Mouse (Mus musculus): ENCODE data around the gene Pdlim5. TPM values are rescaled to one million over a fixed set of nuclear protein-coding genes. Genes with fewer than 3 reads are reported as not detected.
A peak's percentile ranks its signal among the peaks of the same experiment; 100 is the strongest.

Pdlim5 gene
- polyA plus RNA-seq, 1 experiment from 2014 or later, result 28.9 TPM

DNA sequence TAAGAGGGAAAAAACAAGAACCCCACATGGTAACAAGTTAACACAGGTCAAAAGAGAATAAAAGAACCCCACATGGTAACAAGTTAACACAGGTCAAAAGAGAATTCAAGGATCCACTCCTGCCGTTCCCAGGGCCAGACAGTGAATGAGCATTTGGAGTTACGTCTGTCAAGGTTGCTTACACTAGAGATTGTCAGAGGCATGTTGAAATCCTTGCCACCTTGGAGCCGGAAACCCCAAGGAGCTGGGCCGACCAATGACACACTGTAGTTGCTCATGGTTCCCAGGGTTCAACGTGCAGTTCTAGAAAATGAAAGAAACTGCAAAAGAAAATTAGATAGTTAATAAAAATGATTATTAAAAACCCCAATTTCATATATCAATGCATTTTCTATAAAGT, 4.0 kb downstream of the Pdlim5 start:
- ATAC-seq (ENCODE audit: low FRiP score, low TSS enrichment) (no peak), DNase-seq (ENCODE audit: low spot score) (no peak)
- 62% methylated on average over 5 of the region's 5 CpGs for WGBS
- H3K27me3 ChIP-seq (ENCODE audit: control insufficient read depth, insufficient read depth, low read length), result no peaks in the 10 kb centered on the region
- no peak for TF ChIP-seq CTCF (IDR thresholded peaks at IDR 0.05; ENCODE audit: low read depth)
- TF ChIP-seq EP300 (optimal IDR thresholded peaks at IDR 0.05), result no peak
- no peak overlapping the region for H3K27ac ChIP-seq (replicated peaks)
- H3K9ac ChIP-seq (ENCODE audit: low read length), result no peak overlapping the region
- no peaks in the 10 kb centered on the region for H3K36me3 ChIP-seq (ENCODE audit: control insufficient read depth, insufficient read depth, low read length)
- no peak overlapping the region for H3K4me2 ChIP-seq (replicated peaks; ENCODE audit: low read depth)
- H3K9me3 ChIP-seq (ENCODE audit: control insufficient read depth, low read length), result no peaks in the 10 kb centered on the region
- H3K4me1 ChIP-seq (replicated peaks; ENCODE audit: control insufficient read depth, insufficient read depth), result peaks cover 2% of the 10 kb centered on the region; the same call in 1 of the 2 replicates
- no peak overlapping the region for H3K4me3 ChIP-seq (ENCODE audit: low read depth, low read length)

DNA sequence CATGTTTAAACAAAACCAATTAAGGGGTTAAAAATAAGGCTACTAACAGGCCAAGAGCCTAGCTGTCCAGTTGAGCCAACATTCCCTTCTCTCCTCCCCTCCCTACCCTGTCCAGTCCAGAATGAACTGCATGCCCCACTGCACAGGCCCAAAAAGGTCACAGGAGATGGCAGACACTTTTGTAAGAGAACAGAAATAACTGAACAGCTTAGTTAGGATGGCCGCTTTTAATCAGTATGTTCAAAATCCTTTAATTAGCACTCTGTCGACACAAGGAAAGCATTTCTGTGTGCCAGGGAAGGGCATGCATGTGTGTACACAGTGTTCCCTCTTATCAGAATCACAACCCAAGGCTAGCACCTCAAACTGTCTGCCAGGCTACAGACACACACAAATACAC, 5.2 kb downstream of the Pdlim5 start:
- H3K4me1 ChIP-seq (replicated peaks; ENCODE audit: control insufficient read depth, insufficient read depth), result peaks cover 2% of the 10 kb centered on the region; the same call in 1 of the 2 replicates
- TF ChIP-seq EP300 (optimal IDR thresholded peaks at IDR 0.05), result no peak
- no peak overlapping the region for H3K27ac ChIP-seq (replicated peaks)
- H3K4me2 ChIP-seq (replicated peaks; ENCODE audit: low read depth), result no peak overlapping the region
- 59% methylated on average over 2 of the region's 2 CpGs for WGBS
- ATAC-seq (ENCODE audit: low FRiP score, low TSS enrichment), result no peak
- DNase-seq (ENCODE audit: low spot score), result no peak
- H3K36me3 ChIP-seq (ENCODE audit: control insufficient read depth, insufficient read depth, low read length), result no peaks in the 10 kb centered on the region
- no peaks in the 10 kb centered on the region for H3K9me3 ChIP-seq (ENCODE audit: control insufficient read depth, low read length)
- H3K9ac ChIP-seq (ENCODE audit: low read length), result no peak overlapping the region
- no peak overlapping the region for H3K4me3 ChIP-seq (ENCODE audit: low read depth, low read length)
- no peaks in the 10 kb centered on the region for H3K27me3 ChIP-seq (ENCODE audit: control insufficient read depth, insufficient read depth, low read length)

GRCm38 (mm10) chr3:142388189-142388588, 7.3 kb downstream of the Pdlim5 start:
- Histone ChIP-seq H3K4me3 (ENCODE audit: low read depth, low read length) (no peak overlapping the region), H3K27me3 (ENCODE audit: control insufficient read depth, insufficient read depth, low read length) (no peaks in the 10 kb centered on the region), H3K27ac (replicated peaks) (0 out of 2 replicates have a peak overlapping the region, but pooled peaks have one; percentile 40), H3K9me3 (ENCODE audit: control insufficient read depth, low read length) (no peaks in the 10 kb centered on the region), H3K4me1 (replicated peaks; ENCODE audit: control insufficient read depth, insufficient read depth) (peaks cover 2% of the 10 kb centered on the region; the same call in 1 of the 2 replicates), H3K9ac (ENCODE audit: low read length) (no peak overlapping the region), H3K4me2 (replicated peaks; ENCODE audit: low read depth) (no peak overlapping the region), H3K36me3 (ENCODE audit: control insufficient read depth, insufficient read depth, low read length) (no peaks in the 10 kb centered on the region)
- DNase-seq (ENCODE audit: low spot score) (no peak), ATAC-seq (ENCODE audit: low FRiP score, low TSS enrichment) (no peak)
- WGBS, result 48% methylated on average over 4 of the region's 4 CpGs
- TF ChIP-seq EP300 (optimal IDR thresholded peaks at IDR 0.05) (no peak), CTCF (IDR thresholded peaks at IDR 0.05; ENCODE audit: low read depth) (no peak)

- no peak for DNase-seq (ENCODE audit: low spot score)
- WGBS, result 94% methylated on average over 4 of the region's 4 CpGs
- Histone ChIP-seq H3K9me3 (ENCODE audit: control insufficient read depth, low read length) (no peaks in the 10 kb centered on the region), H3K4me3 (ENCODE audit: low read depth, low read length) (no peak overlapping the region), H3K4me2 (replicated peaks; ENCODE audit: low read depth) (no peak overlapping the region), H3K27ac (replicated peaks) (no peak overlapping the region), H3K9ac (ENCODE audit: low read length) (no peak overlapping the region), H3K4me1 (replicated peaks; ENCODE audit: control insufficient read depth, insufficient read depth) (peaks cover 2% of the 10 kb centered on the region; the same call in 1 of the 2 replicates), H3K27me3 (ENCODE audit: control insufficient read depth, insufficient read depth, low read length) (no peaks in the 10 kb centered on the region), H3K36me3 (ENCODE audit: control insufficient read depth, insufficient read depth, low read length) (no peaks in the 10 kb centered on the region)
- no peak for TF ChIP-seq EP300 (optimal IDR thresholded peaks at IDR 0.05)
- no peak for TF ChIP-seq CTCF (IDR thresholded peaks at IDR 0.05; ENCODE audit: low read depth)
- ATAC-seq (ENCODE audit: low FRiP score, low TSS enrichment), result no peak
Measured at GRCm38 (mm10) chr3:142386505-142386904, 9.0 kb downstream of the Pdlim5 start.

- H3K36me3 ChIP-seq (ENCODE audit: control insufficient read depth, insufficient read depth, low read length), result no peaks in the 10 kb centered on the region
- no peaks in the 10 kb centered on the region for H3K27me3 ChIP-seq (ENCODE audit: control insufficient read depth, insufficient read depth, low read length)
- H3K27ac ChIP-seq (replicated peaks), result no peak overlapping the region
- no peak overlapping the region for H3K4me2 ChIP-seq (replicated peaks; ENCODE audit: low read depth)
- peaks cover 2% of the 10 kb centered on the region; the same call in 1 of the 2 replicates for H3K4me1 ChIP-seq (replicated peaks; ENCODE audit: control insufficient read depth, insufficient read depth)
- no peak overlapping the region for H3K4me3 ChIP-seq (ENCODE audit: low read depth, low read length)
- 65% methylated on average over 2 of the region's 2 CpGs for WGBS
- H3K9ac ChIP-seq (ENCODE audit: low read length), result no peak overlapping the region
- ATAC-seq (ENCODE audit: low FRiP score, low TSS enrichment), result peak; percentile 45; the same call in 1 of the 2 replicates
- TF ChIP-seq CTCF (IDR thresholded peaks at IDR 0.05; ENCODE audit: low read depth), result peak; percentile 26; the same call in 1 of the 2 replicates
- TF ChIP-seq EP300 (optimal IDR thresholded peaks at IDR 0.05), result no peak
- peak; percentile 34 for DNase-seq (ENCODE audit: low spot score)
- H3K9me3 ChIP-seq (ENCODE audit: control insufficient read depth, low read length), result no peaks in the 10 kb centered on the region
Measured at GRCm38 (mm10) chr3:142385690-142386089, 9.8 kb downstream of the Pdlim5 start.

DNA sequence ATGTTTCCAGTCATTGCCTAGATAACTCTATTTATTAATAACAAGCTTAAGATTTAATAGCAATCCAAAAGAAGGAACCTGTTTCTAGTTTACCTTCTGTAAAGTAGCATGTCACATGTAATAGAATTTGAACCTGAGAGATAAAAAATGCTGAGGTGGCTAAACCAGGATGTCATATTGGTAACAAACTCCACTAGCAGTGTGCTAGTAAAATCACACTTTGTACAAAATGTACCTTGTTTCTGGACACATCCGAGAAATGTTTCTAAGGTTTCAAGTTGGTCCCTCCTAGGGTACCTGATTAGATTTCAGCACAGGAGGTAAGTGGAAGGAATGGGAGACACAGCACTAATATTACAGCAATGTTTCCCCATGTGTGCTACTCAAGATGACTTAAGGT, 18.9 kb downstream of the Pdlim5 start:
- WGBS, result 78% methylated on average over 1 of the region's 1 CpGs
- no peak for ATAC-seq (ENCODE audit: low FRiP score, low TSS enrichment)
- no peaks in the 10 kb centered on the region for H3K27me3 ChIP-seq (ENCODE audit: control insufficient read depth, insufficient read depth, low read length)

More for the DNA sequence above, 18.9 kb downstream of the Pdlim5 start:
- Histone ChIP-seq H3K4me1 (replicated peaks; ENCODE audit: control insufficient read depth, insufficient read depth) (no peaks in the 10 kb centered on the region), H3K9ac (ENCODE audit: low read length) (no peak overlapping the region), H3K36me3 (ENCODE audit: control insufficient read depth, insufficient read depth, low read length) (no peaks in the 10 kb centered on the region), H3K27ac (replicated peaks) (no peak overlapping the region), H3K4me2 (replicated peaks; ENCODE audit: low read depth) (no peak overlapping the region), H3K4me3 (ENCODE audit: low read depth, low read length) (no peak overlapping the region), H3K9me3 (ENCODE audit: control insufficient read depth, low read length) (no peaks in the 10 kb centered on the region)
- no peak for TF ChIP-seq EP300 (optimal IDR thresholded peaks at IDR 0.05)
- DNase-seq (ENCODE audit: low spot score), result no peak

Measured in stomach, postnatal 0 days (tissue).